Mouse (Mus musculus) erythroblast, embryonic 14.5 days (primary cell): ENCODE measurements around the gene Soat1. TPM values are rescaled to one million over a fixed set of nuclear protein-coding genes. Genes with fewer than 3 reads are reported as not detected.

Experiments
- H3K27me3 ChIP-seq: 2 replicates; pipeline ENCODE4 v1.6.1; 2012; ENCODE audit warnings: inconsistent platforms; ENCODE audit not compliant: control insufficient read depth
- H3K36me3 ChIP-seq: 2 replicates; pipeline ENCODE4 v1.6.1; 2012; ENCODE audit warnings: mild to moderate bottlenecking, inconsistent platforms; ENCODE audit not compliant: control insufficient read depth
- H3K4me1 ChIP-seq: 2 replicates; pipeline ENCODE4 v1.6.1; 2012; ENCODE audit warnings: inconsistent platforms; ENCODE audit not compliant: control insufficient read depth
- H3K4me3 ChIP-seq: replicated peaks from 2 replicates; pipeline ENCODE3; 2012; ENCODE audit warnings: moderate library complexity, mild to moderate bottlenecking, inconsistent platforms
- H3K9me3 ChIP-seq: 2 replicates; pipeline ENCODE4 v1.6.1; 2012; ENCODE audit warnings: low read length, inconsistent platforms, mixed read lengths; ENCODE audit not compliant: control insufficient read depth
- GATA1 ChIP-seq: IDR thresholded peaks from 2 replicates; pipeline ENCODE4 v1.6.1; 2012; ENCODE audit warnings: low read length, inconsistent platforms, mixed read lengths
- TAL1 ChIP-seq: IDR thresholded peaks from 3 replicates; pipeline ENCODE4 v1.6.1; 2012; ENCODE audit warnings: low read length, inconsistent platforms, mixed read lengths
- polyA plus RNA-seq: library from polyadenylated mRNA; stranded (reverse); fragments of >175 nt; gene quantifications from 2 replicates; pipeline ENCODE4 v1.2.3, GENCODE M21; 2012

Soat1 gene
- polyA plus RNA-seq, 1 experiment, result 0.04 TPM

- TF ChIP-seq GATA1 (no peak), TAL1 (no peak)
- Histone ChIP-seq H3K4me1 (peaks cover 13% of the 10 kb centered on the region), H3K27me3 (peaks cover 34% of the 10 kb centered on the region), H3K9me3 (peaks cover 5% of the 10 kb centered on the region; the same call in 1 of the 2 replicates), H3K36me3 (no peaks in the 10 kb centered on the region; the same call in 1 of the 2 replicates), H3K4me3 (no peak overlapping the region)
These were observed 3.6 kb downstream of the Soat1 start for GRCm38 (mm10) chr1:156470557-156470956.

DNA sequence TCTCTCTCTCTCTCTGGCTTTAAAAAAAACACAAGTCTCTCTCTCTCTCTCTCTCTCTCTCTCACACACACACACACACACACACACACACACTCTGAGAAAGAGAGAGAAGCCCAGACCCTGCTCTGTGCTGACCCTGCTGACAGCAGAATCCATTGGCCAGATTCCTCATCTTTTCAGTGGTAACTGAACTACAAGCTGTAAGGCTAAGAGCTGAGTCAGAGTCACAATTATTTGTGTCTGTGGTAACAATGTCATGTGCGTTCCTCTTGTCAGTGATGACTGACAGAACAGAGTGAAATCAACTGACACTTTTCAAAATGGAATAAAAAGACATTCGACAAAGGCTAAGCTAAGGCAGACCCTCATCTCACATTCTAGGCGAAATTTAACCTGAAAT, 5.6 kb downstream of the Soat1 start:
- no peaks in the 10 kb centered on the region; the same call in 1 of the 2 replicates for H3K36me3 ChIP-seq
- TF ChIP-seq TAL1, result no peak
- TF ChIP-seq GATA1, result no peak
- peaks cover 5% of the 10 kb centered on the region; the same call in 1 of the 2 replicates for H3K9me3 ChIP-seq

DNA sequence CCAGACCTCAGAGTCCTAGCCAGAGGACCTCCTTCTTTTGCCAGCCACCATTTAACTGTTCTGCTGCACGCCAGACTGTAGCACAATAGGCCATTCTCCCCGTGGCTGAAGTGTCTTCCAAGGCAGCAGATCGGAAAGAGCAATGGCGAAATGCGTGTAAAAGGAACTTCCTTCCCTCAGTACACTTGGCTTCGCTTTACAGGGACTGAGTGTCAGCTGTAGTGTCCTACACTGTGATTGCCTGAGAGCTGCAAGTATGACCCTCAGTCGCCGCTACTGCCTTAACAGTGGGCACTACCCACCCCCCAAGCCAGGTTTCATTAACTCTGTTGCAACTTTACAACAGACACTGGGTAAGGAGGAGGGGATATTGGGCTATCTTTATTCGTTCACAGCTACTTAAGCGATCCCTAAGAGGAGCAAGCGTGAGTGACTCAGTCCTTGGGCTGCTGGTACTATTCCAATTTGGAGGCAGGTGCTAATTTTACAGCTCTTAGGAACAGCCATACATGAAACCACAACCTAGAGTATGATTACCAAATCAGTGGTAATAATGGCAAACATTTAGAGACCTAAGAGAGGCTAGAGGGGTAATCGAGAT, 6.4 kb downstream of the Soat1 start:
- Histone ChIP-seq H3K4me1 (peaks cover under 1% of the 10 kb centered on the region), H3K9me3 (peaks cover 5% of the 10 kb centered on the region; the same call in 1 of the 2 replicates), H3K4me3 (no peak overlapping the region), H3K36me3 (no peaks in the 10 kb centered on the region; the same call in 1 of the 2 replicates), H3K27me3 (peaks cover 11% of the 10 kb centered on the region)
- TF ChIP-seq TAL1, result no peak
- TF ChIP-seq GATA1, result no peak

More for the DNA sequence above, 5.6 kb downstream of the Soat1 start:
- Histone ChIP-seq H3K27me3 (peaks cover 19% of the 10 kb centered on the region), H3K4me1 (peaks cover 2% of the 10 kb centered on the region; the same call in 1 of the 2 replicates), H3K4me3 (no peak overlapping the region)

- H3K4me3 ChIP-seq, result no peak overlapping the region
- peaks cover 4% of the 10 kb centered on the region for H3K4me1 ChIP-seq
- no peaks in the 10 kb centered on the region; the same call in 1 of the 2 replicates for H3K27me3 ChIP-seq
- peaks cover 5% of the 10 kb centered on the region; the same call in 1 of the 2 replicates for H3K9me3 ChIP-seq
- no peaks in the 10 kb centered on the region; the same call in 1 of the 2 replicates for H3K36me3 ChIP-seq
- no peak for TF ChIP-seq TAL1
These were observed 9.2 kb downstream of the Soat1 start for GRCm38 (mm10) chr1:156464963-156465362.

DNA sequence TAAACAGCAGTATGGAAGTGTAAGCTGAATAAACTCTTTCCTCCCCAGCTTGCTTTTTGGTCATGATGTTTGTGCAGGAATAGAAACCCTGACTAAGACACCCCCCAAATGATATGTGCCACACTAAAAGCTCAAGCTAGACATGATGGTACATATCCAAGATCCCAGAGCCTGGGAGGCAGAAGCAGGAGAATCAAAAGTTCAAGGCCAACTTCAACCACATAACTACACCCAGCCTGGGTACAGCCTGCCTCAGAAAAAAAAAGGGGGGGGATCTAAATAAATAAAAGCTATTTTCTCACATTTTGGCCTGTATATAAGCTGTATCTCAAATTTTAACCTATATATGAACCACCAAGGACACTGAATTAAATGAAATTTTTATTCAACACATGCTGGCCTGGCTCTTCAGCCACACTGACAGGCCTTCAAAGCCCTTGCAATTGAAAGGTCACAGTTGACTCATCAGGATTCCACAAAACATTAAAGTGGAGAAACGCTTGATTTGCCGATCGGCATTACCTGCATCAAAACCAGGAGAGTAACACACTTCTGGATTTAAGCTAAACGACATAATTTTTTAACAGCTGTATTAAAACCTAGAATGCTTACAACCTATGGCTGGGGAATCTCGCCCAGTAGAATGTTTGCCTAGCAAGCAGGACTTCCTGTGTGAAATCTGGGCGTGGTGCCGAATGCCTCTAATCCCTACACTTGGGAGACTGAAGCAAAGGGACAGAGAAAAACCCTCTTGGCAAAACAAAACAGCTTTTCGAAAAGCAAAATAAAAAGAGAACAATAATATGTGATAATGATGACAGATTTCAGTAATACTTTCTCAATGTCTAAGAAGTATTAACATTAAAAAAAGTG, 9.9 kb downstream of the Soat1 start:
- H3K36me3 ChIP-seq, result no peaks in the 10 kb centered on the region; the same call in 1 of the 2 replicates
- H3K4me1 ChIP-seq, result peaks cover 4% of the 10 kb centered on the region
- 0 out of 2 replicates have a peak, but pooled peaks cover under 1% of the 10 kb centered on the region for H3K9me3 ChIP-seq
- H3K27me3 ChIP-seq, result no peaks in the 10 kb centered on the region; the same call in 1 of the 2 replicates
- TF ChIP-seq GATA1 (no peak), TAL1 (no peak)
- no peak overlapping the region for H3K4me3 ChIP-seq

- Histone ChIP-seq H3K27me3 (no peaks in the 10 kb centered on the region), H3K9me3 (no peaks in the 10 kb centered on the region), H3K36me3 (no peaks in the 10 kb centered on the region; the same call in 1 of the 2 replicates), H3K4me3 (no peak overlapping the region), H3K4me1 (peaks cover 4% of the 10 kb centered on the region)
- TF ChIP-seq GATA1 (no peak), TAL1 (no peak)
These were observed 11.7 kb downstream of the Soat1 start for GRCm38 (mm10) chr1:156462273-156462991.

DNA sequence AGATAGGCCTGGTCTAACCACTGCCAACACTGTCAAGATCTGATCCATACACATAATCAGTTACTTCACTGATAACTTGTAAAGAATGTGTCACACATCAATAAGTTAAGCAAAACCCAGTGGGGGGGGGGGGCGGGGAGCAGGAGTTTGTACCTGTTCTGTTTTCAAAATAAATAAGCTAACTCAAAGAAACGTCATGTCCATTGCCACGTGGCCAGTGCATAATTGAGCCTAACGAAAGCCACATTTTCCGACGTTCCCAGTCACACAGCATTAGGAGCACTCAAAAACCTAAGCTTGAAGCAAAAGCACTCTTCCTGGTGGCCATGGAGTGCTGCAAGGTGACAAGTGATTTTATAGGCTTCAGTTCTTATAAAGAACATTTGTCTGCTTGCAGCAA, 13.1 kb downstream of the Soat1 start:
- Histone ChIP-seq H3K4me1 (peaks cover 4% of the 10 kb centered on the region), H3K9me3 (no peaks in the 10 kb centered on the region), H3K27me3 (no peaks in the 10 kb centered on the region), H3K36me3 (no peaks in the 10 kb centered on the region; the same call in 1 of the 2 replicates), H3K4me3 (no peak overlapping the region)
- TF ChIP-seq TAL1, result no peak
- no peak for TF ChIP-seq GATA1

GRCm38 (mm10) chr1:156460216-156460615, 13.9 kb downstream of the Soat1 start:
- TF ChIP-seq TAL1 (no peak), GATA1 (no peak)
- peaks cover 5% of the 10 kb centered on the region for H3K4me1 ChIP-seq
- no peaks in the 10 kb centered on the region; the same call in 1 of the 2 replicates for H3K36me3 ChIP-seq
- H3K9me3 ChIP-seq, result no peaks in the 10 kb centered on the region
- no peak overlapping the region for H3K4me3 ChIP-seq
- H3K27me3 ChIP-seq, result no peaks in the 10 kb centered on the region
